Mouse (Mus musculus) heart, postnatal 36 days (tissue): ENCODE results near the gene Nos1. TPM values are rescaled to one million over a fixed set of nuclear protein-coding genes. Genes with fewer than 3 reads are reported as not detected.
A peak's percentile ranks its signal among the peaks of the same experiment; 100 is the strongest.

Experiments used
- DNase-seq, 2 experiments: peaks; one replicate each; pipeline ENCODE4 v3.0.0; 2021 to 2022
- intact Hi-C: fragments of 180-260 bp; cut with DNase I; formaldehyde crosslinking; loops from one replicate; pipeline ENCODE4 v1.15.1; 2025
- total RNA-seq, 2 experiments: library from RNA; stranded (reverse); gene quantifications; 2 replicates each; pipeline ENCODE4 v1.2.3; 2021

Gene Nos1
- under 1 TPM; 0.22 to 0.50 TPM for total RNA-seq

- DNase-seq: peak; percentile 21 to 27
- intact Hi-C loops: no loop called here
Measured at GRCm38 (mm10) chr5:117780681-117781080, at the start of gene Nos1. Gene Nos1 (plus strand): TSS chr5:117781032.

- intact Hi-C loops: no loop called here
Measured at GRCm38 (mm10) chr5:117731311-117731710, 49.5 kb upstream of the Nos1 start.

GRCm38 (mm10) chr5:117744654-117745178, 36.1 kb upstream of the Nos1 start:
- intact Hi-C loops: no loop called here
- DNase-seq: no peak

More at GRCm38 (mm10) chr5:117731311-117731710, 49.5 kb upstream of the Nos1 start:
- DNase-seq: no peak

GRCm38 (mm10) chr5:117749353-117749752, 31.5 kb upstream of the Nos1 start:
- intact Hi-C loops: no loop called here
- no peak for DNase-seq

GRCm38 (mm10) chr5:117757696-117758482, 22.9 kb upstream of the Nos1 start:
- no peak for DNase-seq
- intact Hi-C loops: no loop called here

GRCm38 (mm10) chr5:117761181-117761832, 19.5 kb upstream of the Nos1 start:
- no peak for DNase-seq
- intact Hi-C loops: no loop called here

- no peak for DNase-seq
- intact Hi-C loops: no loop called here
Measured at GRCm38 (mm10) chr5:117764496-117764895, 16.3 kb upstream of the Nos1 start.

- DNase-seq: peak in 1 of 2 experiments; percentile 14
- intact Hi-C loops: no loop called here
Measured at GRCm38 (mm10) chr5:117779175-117779574, 1.7 kb upstream of the Nos1 start.

GRCm38 (mm10) chr5:117781178-117781577, 346 bp downstream of the Nos1 start:
- no peak for DNase-seq

GRCm38 (mm10) chr5:117790071-117790470, 9.2 kb downstream of the Nos1 start:
- intact Hi-C loops: no loop called here
- DNase-seq: no peak

More at GRCm38 (mm10) chr5:117781178-117781577, 346 bp downstream of the Nos1 start:
- intact Hi-C loops: no loop called here

- DNase-seq: no peak
- intact Hi-C loops: no loop called here
Measured at GRCm38 (mm10) chr5:117791875-117792274, 11.0 kb downstream of the Nos1 start.

- no peak for DNase-seq
- intact Hi-C loops: no loop called here
Measured at GRCm38 (mm10) chr5:117800849-117801248, 20.0 kb downstream of the Nos1 start.

- DNase-seq: peak; percentile 13 to 34
- intact Hi-C loops: no loop called here
Measured at GRCm38 (mm10) chr5:117802071-117802521, 21.3 kb downstream of the Nos1 start.

GRCm38 (mm10) chr5:117803551-117803950, 22.7 kb downstream of the Nos1 start:
- intact Hi-C loops: no loop called here

GRCm38 (mm10) chr5:117810930-117811329, 30.1 kb downstream of the Nos1 start:
- intact Hi-C loops: no loop called here
- no peak for DNase-seq

More at GRCm38 (mm10) chr5:117803551-117803950, 22.7 kb downstream of the Nos1 start:
- DNase-seq: no peak

GRCm38 (mm10) chr5:117818800-117819199, 38.0 kb downstream of the Nos1 start:
- intact Hi-C loops: no loop called here
- no peak for DNase-seq

- intact Hi-C loops: no loop called here
- DNase-seq: no peak
Measured at GRCm38 (mm10) chr5:117820445-117820844, 39.6 kb downstream of the Nos1 start.

GRCm38 (mm10) chr5:117823811-117824210, 43.0 kb downstream of the Nos1 start:
- intact Hi-C loops: no loop called here
- DNase-seq: no peak

- intact Hi-C loops: no loop called here
- no peak for DNase-seq
Measured at GRCm38 (mm10) chr5:117824486-117824885, 43.7 kb downstream of the Nos1 start.

- no peak for DNase-seq
- intact Hi-C loops: no loop called here
Measured at GRCm38 (mm10) chr5:117825336-117825735, 44.5 kb downstream of the Nos1 start.

GRCm38 (mm10) chr5:117827366-117827765, 46.5 kb downstream of the Nos1 start:
- intact Hi-C loops: no loop called here

More at GRCm38 (mm10) chr5:117827366-117827765, 46.5 kb downstream of the Nos1 start:
- no peak for DNase-seq
